Mouse (Mus musculus) stomach, postnatal 0 days (tissue): Measurements from ENCODE around the gene Cdk2ap1. TPM values are rescaled to one million over a fixed set of nuclear protein-coding genes. Genes with fewer than 3 reads are reported as not detected.
A peak's percentile ranks its signal among the peaks of the same experiment; 100 is the strongest.
"Not testable (repeated sequence)": the region's sequence is repeated elsewhere in the genome, so short reads cannot be mapped to it uniquely, and the experiment has no call there.

Source experiments
- ATAC-seq: fragments of 200-750 bp; cut with Nextera tagmentation; 2 replicates; pipeline ENCODE4 v1.8.0; 2017; ENCODE audit not compliant: low FRiP score, low TSS enrichment
- DNase-seq: peaks from one replicate; pipeline ENCODE4 v3.0.0-alpha.2; 2016; ENCODE audit warnings: low spot score
- H3K27ac ChIP-seq: fragments of 300-500 bp; sonication (generic); replicated peaks from 2 replicates; pipeline ENCODE4 v1.5.1; 2014; ENCODE audit warnings: mild to moderate bottlenecking, control low read depth
- H3K27me3 ChIP-seq: fragments of 300-500 bp; sonication (generic); 2 replicates; pipeline ENCODE4 v1.6.1; 2014; ENCODE audit warnings: low read length; ENCODE audit not compliant: control insufficient read depth, insufficient read depth
- H3K36me3 ChIP-seq: fragments of 300-500 bp; sonication (generic); 2 replicates; pipeline ENCODE4 v1.6.1; 2014; ENCODE audit warnings: low read length, mixed read lengths; ENCODE audit not compliant: control insufficient read depth, insufficient read depth
- H3K4me1 ChIP-seq: fragments of 300-500 bp; sonication (generic); replicated peaks from 2 replicates; pipeline ENCODE4 v1.6.1; 2014; ENCODE audit warnings: antibody characterized with exemption; ENCODE audit not compliant: control insufficient read depth, insufficient read depth
- H3K4me2 ChIP-seq: fragments of 300-500 bp; sonication (generic); replicated peaks from 2 replicates; pipeline ENCODE4 v1.6.1; 2014; ENCODE audit warnings: low read depth, mild to moderate bottlenecking, control low read depth, moderate library complexity
- H3K4me3 ChIP-seq: fragments of 300-500 bp; sonication (generic); 2 replicates; pipeline ENCODE4 v1.5.1; 2014; ENCODE audit warnings: low read depth, low read length, control low read depth
- H3K9ac ChIP-seq: fragments of 300-500 bp; sonication (generic); 2 replicates; pipeline ENCODE4 v1.6.1; 2014; ENCODE audit warnings: mild to moderate bottlenecking, low read length, control low read depth, mixed read lengths
- H3K9me3 ChIP-seq: fragments of 300-500 bp; sonication (generic); 2 replicates; pipeline ENCODE4 v1.6.1; 2016; ENCODE audit warnings: low read length; ENCODE audit not compliant: control insufficient read depth
- CTCF ChIP-seq: IDR thresholded peaks from 2 replicates; pipeline ENCODE4 v1.5.1; 2016; ENCODE audit warnings: antibody characterized with exemption, low read depth, mild to moderate bottlenecking, moderate library complexity
- EP300 ChIP-seq: optimal IDR thresholded peaks from 2 replicates; pipeline ENCODE3; 2016; ENCODE audit warnings: antibody characterized with exemption
- WGBS: fragments of 180-500 bp; shearing (Covaris S2); extraction: QIAGEN DNeasy Blood & Tissue Kit; methylation state at CpG from one replicate; pipeline ENCODE4 v1.1.7; 2014; 5-methylcytosine and 5-hydroxymethylcytosine counted together
- polyA plus RNA-seq: library from polyadenylated mRNA; unstranded; fragments of >200 nt; fragmentation: Nextera tagmentation; extraction: Ambion mirVana; gene quantifications from 2 replicates; pipeline ENCODE4 v1.2.1, GENCODE M21; 2015

Gene Cdk2ap1
- polyA plus RNA-seq = 57.6 and 81.6 TPM in 2 replicates

- not testable (repeated sequence) for H3K27ac ChIP-seq, H3K4me3 ChIP-seq, H3K9me3 ChIP-seq, H3K9ac ChIP-seq, DNase-seq, ATAC-seq, H3K4me1 ChIP-seq, H3K27me3 ChIP-seq, H3K36me3 ChIP-seq, H3K4me2 ChIP-seq
- 92% methylated on average over 5 of the region's 5 CpGs for WGBS
These were observed at the start of gene Cdk2ap1 for GRCm38 (mm10) chr5:124362982-124363381. Gene Cdk2ap1 (minus strand): TSS chr5:124363082.

GRCm38 (mm10) chr5:124412163-124412562 is 49.3 kb upstream of the Cdk2ap1 start:
- Histone ChIP-seq H3K27ac (no peak overlapping the region), H3K36me3 (peaks cover 8% of the 10 kb centered on the region), H3K4me1 (no peaks in the 10 kb centered on the region), H3K4me3 (no peak overlapping the region), H3K9me3 (no peaks in the 10 kb centered on the region), H3K9ac (no peak overlapping the region), H3K27me3 (no peaks in the 10 kb centered on the region), H3K4me2 (no peak overlapping the region)
- 86% methylated on average over 5 of the region's 5 CpGs for WGBS
- DNase-seq = no peak
- TF ChIP-seq CTCF (no peak), EP300 (no peak)
- no peak for ATAC-seq

GRCm38 (mm10) chr5:124410808-124411207 is 47.9 kb upstream of the Cdk2ap1 start:
- H3K4me1 ChIP-seq = no peaks in the 10 kb centered on the region
- H3K36me3 ChIP-seq = peaks cover 11% of the 10 kb centered on the region
- H3K4me3 ChIP-seq = no peak overlapping the region
- ATAC-seq = no peak
- no peaks in the 10 kb centered on the region for H3K9me3 ChIP-seq
- no peak overlapping the region for H3K9ac ChIP-seq
- no peak overlapping the region for H3K27ac ChIP-seq
- TF ChIP-seq CTCF (peak; percentile 41), EP300 (no peak)
- no peaks in the 10 kb centered on the region for H3K27me3 ChIP-seq
- WGBS = 78% methylated on average over 3 of the region's 3 CpGs
- no peak for DNase-seq
- H3K4me2 ChIP-seq = no peak overlapping the region

- no peak overlapping the region for H3K4me2 ChIP-seq
- no peak overlapping the region for H3K4me3 ChIP-seq
- ATAC-seq = no peak
- DNase-seq = no peak
- H3K36me3 ChIP-seq = peaks cover 18% of the 10 kb centered on the region
- H3K27ac ChIP-seq = no peak overlapping the region
- no peak overlapping the region for H3K9ac ChIP-seq
- no peaks in the 10 kb centered on the region for H3K9me3 ChIP-seq
- H3K27me3 ChIP-seq = no peaks in the 10 kb centered on the region
- H3K4me1 ChIP-seq = no peaks in the 10 kb centered on the region
- TF ChIP-seq CTCF (no peak), EP300 (no peak)
- 88% methylated on average over 7 of the region's 7 CpGs for WGBS
These were observed 30.8 kb upstream of the Cdk2ap1 start for GRCm38 (mm10) chr5:124393726-124394125.

- Histone ChIP-seq H3K4me3 (no peak overlapping the region), H3K27me3 (no peaks in the 10 kb centered on the region), H3K36me3 (peaks cover 22% of the 10 kb centered on the region), H3K27ac (no peak overlapping the region), H3K4me2 (no peak overlapping the region), H3K9ac (no peak overlapping the region), H3K4me1 (no peaks in the 10 kb centered on the region), H3K9me3 (no peaks in the 10 kb centered on the region)
- WGBS = 98% methylated on average over 4 of the region's 4 CpGs
- TF ChIP-seq EP300 = no peak
- no peak for TF ChIP-seq CTCF
- ATAC-seq (no peak), DNase-seq (no peak)
These were observed 29.5 kb upstream of the Cdk2ap1 start for GRCm38 (mm10) chr5:124392412-124392811.

- no peaks in the 10 kb centered on the region for H3K9me3 ChIP-seq
- TF ChIP-seq EP300 = no peak
- TF ChIP-seq CTCF = peak; percentile 73
- no peak for ATAC-seq
- H3K9ac ChIP-seq = no peak overlapping the region
- H3K4me3 ChIP-seq = no peak overlapping the region
- no peaks in the 10 kb centered on the region for H3K4me1 ChIP-seq
- DNase-seq = peak; percentile 15
- WGBS = 62% methylated on average over 5 of the region's 5 CpGs
- H3K4me2 ChIP-seq = no peak overlapping the region
- peaks cover 37% of the 10 kb centered on the region for H3K36me3 ChIP-seq
- H3K27me3 ChIP-seq = no peaks in the 10 kb centered on the region
- no peak overlapping the region for H3K27ac ChIP-seq
These were observed 25.1 kb upstream of the Cdk2ap1 start for GRCm38 (mm10) chr5:124387932-124388331.
